Mouse (Mus musculus) frontal cortex, adult 2 months (tissue): ENCODE results near the gene Chdh. TPM values are rescaled to one million over a fixed set of nuclear protein-coding genes. Genes with fewer than 3 reads are reported as not detected.

Experiments
- DNase-seq, 2 experiments: peaks; one replicate each; pipeline ENCODE4 v3.0.0; 2022; ENCODE audit warnings: low spot score in 1 of 2; ENCODE audit errors: extremely low spot score in 1 of 2
- polyA plus RNA-seq: library from polyadenylated mRNA; depleted of rRNA; stranded (reverse); fragments of >200 nt; gene quantifications from 2 replicates; pipeline ENCODE4 v1.2.3, GENCODE M21; 2012; rRNA removed

Gene Chdh
- polyA plus RNA-seq: 1.8 and 1.9 TPM in 2 replicates

GRCm38 (mm10) chr14:30008733-30009575 lies at the start of gene Chdh, which contains the start of gene Il17rb:
TSS of gene Chdh (plus strand) at chr14:30009023.
TSS of gene Il17rb (minus strand) at chr14:30008896.
- peak in 1 of 2 experiments; percentile 35 for DNase-seq

GRCm38 (mm10) chr14:29967611-29968010 lies 41.2 kb upstream of the Chdh start:
- DNase-seq: no peak

GRCm38 (mm10) chr14:29968075-29968821 lies 40.6 kb upstream of the Chdh start, which contains the start of gene Selenok:
TSS of gene Selenok (plus strand) at chr14:29968308.
- peak; percentile 99 for DNase-seq

GRCm38 (mm10) chr14:29971446-29971845 lies 37.4 kb upstream of the Chdh start:
- DNase-seq: no peak

GRCm38 (mm10) chr14:29971993-29972392 lies 36.8 kb upstream of the Chdh start:
- no peak for DNase-seq

GRCm38 (mm10) chr14:29976927-29977326 lies 31.9 kb upstream of the Chdh start:
- no peak for DNase-seq

GRCm38 (mm10) chr14:29978254-29979204 lies 30.3 kb upstream of the Chdh start, which contains the start of gene Actr8:
TSS of gene Actr8 (plus strand) at chr14:29978337.
- peak; percentile 75 to 94 for DNase-seq

- no peak for DNase-seq
These were observed 28.2 kb upstream of the Chdh start for GRCm38 (mm10) chr14:29980447-29981205.

- no peak for DNase-seq
These were observed 22.7 kb upstream of the Chdh start for GRCm38 (mm10) chr14:29986096-29986495.

GRCm38 (mm10) chr14:29987276-29987675 lies 21.5 kb upstream of the Chdh start:
- DNase-seq: no peak

- no peak for DNase-seq
These were observed 21.1 kb upstream of the Chdh start for GRCm38 (mm10) chr14:29987739-29988138.

- no peak for DNase-seq
These were observed 20.5 kb upstream of the Chdh start for GRCm38 (mm10) chr14:29988337-29988736.

- no peak for DNase-seq
These were observed 13.8 kb upstream of the Chdh start for GRCm38 (mm10) chr14:29994976-29995375.

GRCm38 (mm10) chr14:29996000-29996751 lies 12.6 kb upstream of the Chdh start:
- DNase-seq: peak in 1 of 2 experiments; percentile 49

- no peak for DNase-seq
These were observed 11.5 kb upstream of the Chdh start for GRCm38 (mm10) chr14:29997345-29997744.

GRCm38 (mm10) chr14:29998747-29999474 lies 9.9 kb upstream of the Chdh start:
- peak in 1 of 2 experiments; percentile 35 for DNase-seq

GRCm38 (mm10) chr14:29999475-29999811 lies 9.4 kb upstream of the Chdh start:
- no peak for DNase-seq

- DNase-seq: peak in 1 of 2 experiments; percentile 63
These were observed 1.2 kb downstream of the Chdh start for GRCm38 (mm10) chr14:30009864-30010560.
